Mouse (Mus musculus): Measurements from ENCODE around the gene Fastk. TPM values are rescaled to one million over a fixed set of nuclear protein-coding genes. Genes with fewer than 3 reads are reported as not detected.

Gene Fastk
- polyA plus RNA-seq, 1 experiment from 2014 or later, result 49.3 TPM

Other genes starting within 250 kb of the Fastk start
- gene Kcnh2, start 93.7 kb downstream of the Fastk start, polyA plus RNA-seq (2015; fragmentation: Nextera tagmentation; extraction: Ambion mirVana), result 0.35 and 0.68 TPM in 2 replicates
- 2.1 and 2.5 TPM in 2 replicates for gene Nos3, start 80.5 kb downstream of the Fastk start, polyA plus RNA-seq (2015; fragmentation: Nextera tagmentation; extraction: Ambion mirVana)
- 0.58 and 2.2 TPM in 2 replicates for gene Atg9b, start 53.1 kb downstream of the Fastk start, polyA plus RNA-seq (2015; fragmentation: Nextera tagmentation; extraction: Ambion mirVana)
- 25.6 and 30.8 TPM in 2 replicates for gene Abcb8, start 51.6 kb downstream of the Fastk start, polyA plus RNA-seq (2015; fragmentation: Nextera tagmentation; extraction: Ambion mirVana)
- not detected in 2 replicates for gene Asic3, start 31.9 kb downstream of the Fastk start, polyA plus RNA-seq (2015; fragmentation: Nextera tagmentation; extraction: Ambion mirVana)
- gene Cdk5, start 21.8 kb downstream of the Fastk start, polyA plus RNA-seq (2015; fragmentation: Nextera tagmentation; extraction: Ambion mirVana), result 7.7 and 8.8 TPM in 2 replicates
- 8.9 and 10.3 TPM in 2 replicates for gene Slc4a2, start 21.4 kb downstream of the Fastk start, polyA plus RNA-seq (2015; fragmentation: Nextera tagmentation; extraction: Ambion mirVana)
- gene Tmub1, start 2.6 kb upstream of the Fastk start, polyA plus RNA-seq (2015; fragmentation: Nextera tagmentation; extraction: Ambion mirVana), result 5.1 and 5.5 TPM in 2 replicates
- 11.3 and 14.7 TPM in 2 replicates for gene Agap3, start 6.9 kb upstream of the Fastk start, polyA plus RNA-seq (2015; fragmentation: Nextera tagmentation; extraction: Ambion mirVana)
- not detected in 2 replicates for gene Gbx1, start 81.9 kb upstream of the Fastk start, polyA plus RNA-seq (2015; fragmentation: Nextera tagmentation; extraction: Ambion mirVana)
- gene Asb10, start 95.7 kb upstream of the Fastk start, polyA plus RNA-seq (2015; fragmentation: Nextera tagmentation; extraction: Ambion mirVana), result 0.07 and 0.12 TPM in 2 replicates
- not detected in 2 replicates for gene 4931409K22Rik, start 111.5 kb upstream of the Fastk start, polyA plus RNA-seq (2015; fragmentation: Nextera tagmentation; extraction: Ambion mirVana)
- gene Abcf2, start 132.2 kb upstream of the Fastk start, polyA plus RNA-seq (2015; fragmentation: Nextera tagmentation; extraction: Ambion mirVana), result 43.2 and 44.4 TPM in 2 replicates
- gene Chpf2, start 141.5 kb upstream of the Fastk start, polyA plus RNA-seq (2015; fragmentation: Nextera tagmentation; extraction: Ambion mirVana), result 10.5 and 13.4 TPM in 2 replicates
- gene Smarcd3, start 179.1 kb upstream of the Fastk start, polyA plus RNA-seq (2015; fragmentation: Nextera tagmentation; extraction: Ambion mirVana), result 1.3 and 1.5 TPM in 2 replicates
- 12.4 and 12.5 TPM in 2 replicates for gene Nub1, start 240.2 kb upstream of the Fastk start, polyA plus RNA-seq (2015; fragmentation: Nextera tagmentation; extraction: Ambion mirVana)

All from liver, embryonic 15.5 days (tissue).